Mouse (Mus musculus) 3T3-L1 (cell line): ENCODE results near the gene Tpx2.
A peak's percentile ranks its signal among the peaks of the same experiment; 100 is the strongest.

Experiments
- DNase-seq: peaks from one replicate; pipeline ENCODE4 v3.0.0-alpha.2; 2015; ENCODE audit warnings: low read depth, low spot score

The Tpx2 gene

GRCm38 (mm10) chr2:152862638-152863037 lies 14.9 kb downstream of the Tpx2 start:
- no peak for DNase-seq

GRCm38 (mm10) chr2:152863346-152863745 lies 15.6 kb downstream of the Tpx2 start:
- DNase-seq = peak; percentile 95

GRCm38 (mm10) chr2:152878239-152878638 lies 30.5 kb downstream of the Tpx2 start:
- no peak for DNase-seq

- no peak for DNase-seq
Measured at GRCm38 (mm10) chr2:152880898-152881297, 33.1 kb downstream of the Tpx2 start.

- DNase-seq = no peak
Measured at GRCm38 (mm10) chr2:152884101-152884645, 36.4 kb downstream of the Tpx2 start.

- DNase-seq = no peak
Measured at GRCm38 (mm10) chr2:152887230-152887629, 39.5 kb downstream of the Tpx2 start.

- peak; percentile 47 for DNase-seq
Measured at GRCm38 (mm10) chr2:152888774-152889173, 41.0 kb downstream of the Tpx2 start.

- DNase-seq = no peak
Measured at GRCm38 (mm10) chr2:152895834-152896233, 48.1 kb downstream of the Tpx2 start.

GRCm38 (mm10) chr2:152896926-152897325 lies 49.2 kb downstream of the Tpx2 start:
- no peak for DNase-seq

- DNase-seq = no peak
Measured at GRCm38 (mm10) chr2:152899011-152899410, 51.2 kb downstream of the Tpx2 start.

GRCm38 (mm10) chr2:152901296-152901695 lies 53.5 kb downstream of the Tpx2 start:
- DNase-seq = no peak

- no peak for DNase-seq
Measured at GRCm38 (mm10) chr2:152902658-152903057, 54.9 kb downstream of the Tpx2 start.

GRCm38 (mm10) chr2:152903586-152903985 lies 55.8 kb downstream of the Tpx2 start:
- peak; percentile 88 for DNase-seq

- peak; percentile 90 for DNase-seq
Measured at GRCm38 (mm10) chr2:152904127-152904643, 56.4 kb downstream of the Tpx2 start.

- DNase-seq = peak; percentile 79
Measured at GRCm38 (mm10) chr2:152905036-152905829, 57.5 kb downstream of the Tpx2 start.

- DNase-seq = no peak
Measured at GRCm38 (mm10) chr2:152906274-152907037, 58.7 kb downstream of the Tpx2 start.

GRCm38 (mm10) chr2:152907114-152907943 lies 59.6 kb downstream of the Tpx2 start:
- peak; percentile 27 for DNase-seq

GRCm38 (mm10) chr2:152909848-152910247 lies 62.1 kb downstream of the Tpx2 start:
- DNase-seq = no peak

GRCm38 (mm10) chr2:152911031-152911430 lies 63.3 kb downstream of the Tpx2 start, which contains the start of gene Mylk2:
Gene Mylk2, plus strand, starts transcription at chr2:152911352.
- no peak for DNase-seq

- no peak for DNase-seq
Measured at GRCm38 (mm10) chr2:152911432-152911831, 63.7 kb downstream of the Tpx2 start.

- peak; percentile 38 for DNase-seq
Measured at GRCm38 (mm10) chr2:152913471-152913870, 65.7 kb downstream of the Tpx2 start.
